Mouse (Mus musculus): ENCODE results near the gene Dzip1l. TPM values are rescaled to one million over a fixed set of nuclear protein-coding genes. Genes with fewer than 3 reads are reported as not detected.

Dzip1l gene
- polyA plus RNA-seq, 2 experiments: 0.38 to 0.39 TPM

- Histone ChIP-seq H3K4me2 (ENCODE audit: low read depth) (no peak overlapping the region), H3K27me3 (ENCODE audit: control insufficient read depth, insufficient read depth, low read length) (no peaks in the 10 kb centered on the region), H3K27ac (no peak overlapping the region), H3K36me3 (replicated peaks; ENCODE audit: control insufficient read depth, insufficient read depth, low read depth) (no peaks in the 10 kb centered on the region), H3K9me3 (ENCODE audit: control insufficient read depth, low read length) (no peaks in the 10 kb centered on the region), H3K4me3 (ENCODE audit: insufficient read depth in 1 of 2, low read depth in 2 of 2, low read length in 2 of 2) (no peak overlapping the region), H3K4me1 (replicated peaks; ENCODE audit: control insufficient read depth in 2 of 2, insufficient read depth in 2 of 2, low read length in 1 of 2) (no peaks in the 10 kb centered on the region), H3K9ac (replicated peaks) (no peak overlapping the region)
- DNase-seq (ENCODE audit: low read depth in 3 of 3, low spot score in 3 of 3): no peak
- ATAC-seq (ENCODE audit: insufficient read depth): no peak
- WGBS (ENCODE audit: insufficient replicate concordance): 64% methylated on average over 5 of the region's 5 CpGs
- TF ChIP-seq EP300 (IDR thresholded peaks at IDR 0.05; ENCODE audit: low read depth) (no peak), CTCF (IDR thresholded peaks at IDR 0.05; ENCODE audit: low read depth) (no peak)
These were observed 10.7 kb downstream of the Dzip1l start for GRCm38 (mm10) chr9:99639957-99640356.

- Histone ChIP-seq H3K9me3 (ENCODE audit: control insufficient read depth, low read length) (no peaks in the 10 kb centered on the region), H3K4me3 (ENCODE audit: insufficient read depth in 1 of 2, low read depth in 2 of 2, low read length in 2 of 2) (no peak overlapping the region), H3K9ac (replicated peaks) (no peak overlapping the region), H3K27me3 (ENCODE audit: control insufficient read depth, insufficient read depth, low read length) (no peaks in the 10 kb centered on the region), H3K27ac (no peak overlapping the region), H3K4me2 (ENCODE audit: low read depth) (no peak overlapping the region), H3K4me1 (replicated peaks; ENCODE audit: control insufficient read depth in 2 of 2, insufficient read depth in 2 of 2, low read length in 1 of 2) (no peaks in the 10 kb centered on the region), H3K36me3 (replicated peaks; ENCODE audit: control insufficient read depth, insufficient read depth, low read depth) (no peaks in the 10 kb centered on the region)
- ATAC-seq (ENCODE audit: insufficient read depth) (no peak), DNase-seq (ENCODE audit: low read depth in 3 of 3, low spot score in 3 of 3) (no peak)
- TF ChIP-seq EP300 (IDR thresholded peaks at IDR 0.05; ENCODE audit: low read depth) (no peak), CTCF (IDR thresholded peaks at IDR 0.05; ENCODE audit: low read depth) (no peak)
- WGBS (ENCODE audit: insufficient replicate concordance): 72% methylated on average over 6 of the region's 6 CpGs
These were observed 16.1 kb downstream of the Dzip1l start for GRCm38 (mm10) chr9:99645416-99645815.

GRCm38 (mm10) chr9:99646102-99646501 lies 16.8 kb downstream of the Dzip1l start:
- no peaks in the 10 kb centered on the region for H3K9me3 ChIP-seq (ENCODE audit: control insufficient read depth, low read length)
- TF ChIP-seq CTCF (IDR thresholded peaks at IDR 0.05; ENCODE audit: low read depth) (no peak), EP300 (IDR thresholded peaks at IDR 0.05; ENCODE audit: low read depth) (no peak)
- DNase-seq (ENCODE audit: low read depth in 3 of 3, low spot score in 3 of 3) (no peak), ATAC-seq (ENCODE audit: insufficient read depth) (no peak)
- 73% methylated on average over 6 of the region's 6 CpGs for WGBS (ENCODE audit: insufficient replicate concordance)
- no peak overlapping the region for H3K4me3 ChIP-seq (ENCODE audit: insufficient read depth in 1 of 2, low read depth in 2 of 2, low read length in 2 of 2)
- no peak overlapping the region for H3K4me2 ChIP-seq (ENCODE audit: low read depth)
- no peaks in the 10 kb centered on the region for H3K27me3 ChIP-seq (ENCODE audit: control insufficient read depth, insufficient read depth, low read length)
- H3K9ac ChIP-seq (replicated peaks): no peak overlapping the region
- H3K27ac ChIP-seq: no peak overlapping the region
- H3K4me1 ChIP-seq (replicated peaks; ENCODE audit: control insufficient read depth in 2 of 2, insufficient read depth in 2 of 2, low read length in 1 of 2): no peaks in the 10 kb centered on the region
- H3K36me3 ChIP-seq (replicated peaks; ENCODE audit: control insufficient read depth, insufficient read depth, low read depth): no peaks in the 10 kb centered on the region

DNA sequence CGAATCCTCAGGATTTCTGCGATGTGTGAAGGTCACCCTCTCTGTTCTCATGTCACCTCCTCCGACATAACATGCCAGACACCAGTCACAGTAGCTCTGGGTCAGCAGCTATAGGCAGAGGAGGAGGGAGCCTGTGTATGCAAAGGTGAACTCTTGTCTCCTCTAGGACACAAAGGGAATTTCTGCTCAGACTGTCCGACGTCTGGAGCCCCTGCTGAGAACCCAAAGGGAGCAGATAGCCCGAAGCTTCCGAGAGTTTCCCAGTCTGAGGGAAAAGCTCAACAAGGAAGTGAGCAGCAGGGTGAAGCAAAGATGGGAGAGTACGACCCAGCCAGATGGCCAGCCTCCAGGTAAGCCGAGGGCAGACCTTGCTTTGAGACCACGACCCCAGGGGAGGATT lies 31.5 kb downstream of the Dzip1l start:
- no peaks in the 10 kb centered on the region for H3K36me3 ChIP-seq (replicated peaks; ENCODE audit: control insufficient read depth, insufficient read depth, low read depth)
- WGBS (ENCODE audit: insufficient replicate concordance): 71% methylated on average over 10 of the region's 10 CpGs
- H3K4me2 ChIP-seq (ENCODE audit: low read depth): no peak overlapping the region
- DNase-seq (ENCODE audit: low read depth in 3 of 3, low spot score in 3 of 3): no peak
- H3K4me1 ChIP-seq (replicated peaks; ENCODE audit: control insufficient read depth in 2 of 2, insufficient read depth in 2 of 2, low read length in 1 of 2): no peaks in the 10 kb centered on the region
- no peak for ATAC-seq (ENCODE audit: insufficient read depth)
- H3K27me3 ChIP-seq (ENCODE audit: control insufficient read depth, insufficient read depth, low read length): no peaks in the 10 kb centered on the region
- no peak overlapping the region for H3K9ac ChIP-seq (replicated peaks)
- H3K4me3 ChIP-seq (ENCODE audit: insufficient read depth in 1 of 2, low read depth in 2 of 2, low read length in 2 of 2): no peak overlapping the region
- no peaks in the 10 kb centered on the region for H3K9me3 ChIP-seq (ENCODE audit: control insufficient read depth, low read length)
- TF ChIP-seq CTCF (IDR thresholded peaks at IDR 0.05; ENCODE audit: low read depth) (no peak), EP300 (IDR thresholded peaks at IDR 0.05; ENCODE audit: low read depth) (no peak)
- no peak overlapping the region for H3K27ac ChIP-seq

DNA sequence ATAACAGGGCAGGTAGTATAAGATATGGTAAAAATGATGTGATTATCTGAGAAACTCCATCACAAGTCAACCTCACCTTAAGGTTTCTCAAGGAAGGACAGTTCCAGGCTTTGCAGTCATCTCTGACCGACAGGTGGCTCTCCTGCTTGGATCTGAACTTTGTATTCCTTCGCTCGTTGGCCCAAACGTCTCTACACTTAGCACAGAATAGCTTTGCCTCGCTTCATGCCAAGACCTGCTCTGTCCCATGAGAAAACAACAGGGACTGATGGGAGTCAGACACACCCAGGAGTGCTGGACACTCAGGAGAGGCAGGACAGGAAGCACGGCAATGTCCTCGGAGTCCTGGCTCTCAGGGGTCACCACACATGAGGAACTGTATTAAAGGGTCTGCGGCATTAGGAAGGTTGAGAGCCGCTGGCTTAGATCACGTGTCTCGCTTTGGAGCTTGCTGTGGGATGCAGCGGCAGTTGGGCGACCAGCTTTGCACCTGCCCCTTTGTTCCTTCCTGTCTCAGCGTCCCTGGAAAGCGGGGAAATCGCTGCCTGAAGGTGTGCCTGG lies 32.4 kb downstream of the Dzip1l start:
- Histone ChIP-seq H3K36me3 (replicated peaks; ENCODE audit: control insufficient read depth, insufficient read depth, low read depth) (no peaks in the 10 kb centered on the region), H3K9ac (replicated peaks) (no peak overlapping the region), H3K4me2 (ENCODE audit: low read depth) (no peak overlapping the region), H3K4me3 (ENCODE audit: insufficient read depth in 1 of 2, low read depth in 2 of 2, low read length in 2 of 2) (no peak overlapping the region), H3K9me3 (ENCODE audit: control insufficient read depth, low read length) (no peaks in the 10 kb centered on the region), H3K27me3 (ENCODE audit: control insufficient read depth, insufficient read depth, low read length) (no peaks in the 10 kb centered on the region), H3K4me1 (replicated peaks; ENCODE audit: control insufficient read depth in 2 of 2, insufficient read depth in 2 of 2, low read length in 1 of 2) (no peaks in the 10 kb centered on the region), H3K27ac (no peak overlapping the region)
- 65% methylated on average over 16 of the region's 16 CpGs for WGBS (ENCODE audit: insufficient replicate concordance)
- no peak for TF ChIP-seq CTCF (IDR thresholded peaks at IDR 0.05; ENCODE audit: low read depth)
- DNase-seq (ENCODE audit: low read depth in 3 of 3, low spot score in 3 of 3) (no peak), ATAC-seq (ENCODE audit: insufficient read depth) (no peak)

Data from liver, embryonic 14.5 days (tissue).